Mouse (Mus musculus) embryonic stem cell, embryonic (primary cell): ENCODE results near the gene Rpl29.

Experiments
- CTCF ChIA-PET, 4 experiments: fragments of 300-600 bp in 2 of 4; fragments of 350-600 bp in 2 of 4; sonication (Branson Sonifier 250); formaldehyde crosslinking; loops; one replicate each; lab custom pipeline; 2022; ENCODE audit warnings: inconsistent platforms in 2 of 4; lab: Charles Lee
- POLR2A ChIA-PET, 4 experiments: fragments of 300-600 bp in 2 of 4; fragments of 350-600 bp in 2 of 4; sonication (Branson Sonifier 250); formaldehyde crosslinking; loops; one replicate each; lab custom pipeline; 2022; ENCODE audit warnings: antibody characterized with exemption in 4 of 4, inconsistent platforms in 1 of 4; lab: Charles Lee

Gene Rpl29

DNA sequence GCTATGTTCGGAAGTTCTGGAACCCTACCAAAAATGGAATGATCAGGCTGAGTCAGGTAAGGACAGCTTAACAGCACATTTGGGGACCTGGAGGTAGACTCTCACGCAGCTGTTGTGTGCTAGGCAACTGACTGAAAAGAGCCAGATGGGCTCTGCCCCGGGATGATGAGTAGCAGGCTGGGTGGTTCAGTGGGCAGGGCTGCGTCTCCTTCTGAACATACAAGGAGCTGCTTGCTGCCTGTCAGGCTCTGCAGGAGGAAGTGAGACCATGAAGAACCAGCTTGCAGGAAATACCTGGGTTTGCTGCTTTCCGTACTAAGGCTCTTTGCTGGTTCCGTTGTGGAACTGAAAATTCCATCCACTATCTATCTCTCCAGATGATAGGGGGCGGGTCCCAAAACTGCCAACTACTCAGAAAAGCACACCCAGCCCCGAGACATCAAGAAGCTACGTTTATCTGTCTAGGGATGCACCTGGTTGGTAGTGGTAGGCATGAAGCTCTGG, 18.1 kb upstream of the Rpl29 start:
- ChIA-PET CTCF (interaction anchor here in 2 of 4 experiments (0.6 to 2.8 kb wide), 2 partner anchors 11 to 1792 kb away, joined by 3 to 14 read pairs; no protein-coding TSS in a partner anchor), POLR2A (no interaction called here)

DNA sequence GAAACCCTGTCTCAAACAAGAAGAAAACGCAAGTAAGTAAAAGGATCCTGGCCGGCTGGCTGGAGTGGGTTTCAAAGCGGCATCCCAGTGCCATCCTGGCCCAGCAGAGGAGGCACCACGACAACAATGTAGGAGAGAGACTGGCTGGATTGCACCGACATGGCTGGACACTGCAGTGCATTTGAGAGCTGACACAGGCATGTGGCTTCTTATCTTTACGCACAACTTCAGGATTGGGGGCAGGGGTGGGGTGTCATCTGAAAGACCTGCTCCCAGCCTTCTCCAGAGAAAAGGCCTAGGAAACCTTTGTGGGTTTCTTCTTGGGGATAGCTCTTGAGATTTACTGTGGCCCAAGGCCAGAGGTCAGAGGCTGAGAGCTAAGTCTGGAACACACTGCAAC, 17.5 kb upstream of the Rpl29 start:
- ChIA-PET CTCF (interaction anchor here in 2 of 4 experiments (0.6 to 2.8 kb wide), 2 partner anchors 10 to 201 kb away, joined by 4 to 14 read pairs; no protein-coding TSS in a partner anchor), POLR2A (interaction anchor here in 2 of 4 experiments (0.5 to 0.7 kb wide), 2 partner anchors 44 to 847 kb away, joined by 3 read pairs; no protein-coding TSS in a partner anchor)

DNA sequence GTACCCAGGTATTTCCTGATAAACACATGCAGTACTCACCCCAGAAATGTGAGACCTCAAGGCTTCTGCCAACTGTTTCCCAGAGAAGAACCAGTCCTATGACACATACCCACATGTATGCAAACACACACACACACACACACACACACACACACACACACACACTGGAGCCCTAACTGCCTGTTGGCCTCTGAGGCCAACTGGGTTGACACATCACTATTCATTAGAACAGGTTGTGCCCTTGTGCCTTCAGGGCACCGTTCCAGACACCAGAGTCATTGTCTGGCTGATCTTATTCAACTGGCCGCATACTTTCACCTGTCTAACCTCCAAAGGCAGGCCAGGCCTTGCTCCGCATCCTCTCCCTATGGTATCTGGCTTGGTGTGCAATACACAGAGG, 17.0 kb upstream of the Rpl29 start:
- POLR2A ChIA-PET, result interaction anchor here in 2 of 4 experiments (0.5 to 0.7 kb wide), 2 partner anchors 45 to 847 kb away, joined by 3 read pairs; no protein-coding TSS in a partner anchor
- CTCF ChIA-PET, result interaction anchor here in 2 of 4 experiments (0.6 to 2.8 kb wide), 2 partner anchors 10 to 201 kb away, joined by 4 to 14 read pairs; no protein-coding TSS in a partner anchor

DNA sequence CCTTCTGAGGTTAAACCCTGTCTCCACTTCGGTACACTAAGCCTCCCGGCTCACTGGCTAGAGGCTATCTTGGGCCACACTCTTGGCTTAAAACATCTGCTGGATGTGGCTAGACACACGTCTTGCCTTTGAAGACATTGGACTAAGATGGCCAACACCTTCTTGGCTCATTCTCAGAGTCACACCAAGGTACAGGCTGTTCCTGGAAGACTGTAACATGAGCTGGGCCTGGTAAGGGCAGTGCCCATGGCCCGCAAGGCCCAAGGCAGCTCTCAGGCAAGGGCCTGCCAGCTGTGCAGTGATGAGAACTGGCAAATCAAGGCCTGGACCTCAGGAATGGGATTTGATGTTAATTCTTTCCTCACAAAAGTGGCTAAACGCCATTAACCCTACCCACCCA, 15.6 kb upstream of the Rpl29 start:
- ChIA-PET CTCF (interaction anchor here in 3 of 4 experiments (0.6 to 1.6 kb wide), 3 partner anchors 8 to 62 kb away, joined by 3 to 6 read pairs (median 3); no protein-coding TSS in a partner anchor), POLR2A (interaction anchor here in 1 of 4 experiments (1.2 to 1.3 kb wide), 2 partner anchors 14 to 19 kb away, joined by 4 to 5 read pairs; no protein-coding TSS in a partner anchor)

- ChIA-PET CTCF (interaction anchor here in 2 of 4 experiments (1.7 to 2.7 kb wide), 4 partner anchors 10 to 205 kb away, joined by 3 to 8 read pairs (median 7); no protein-coding TSS in a partner anchor), POLR2A (interaction anchor here in 3 of 4 experiments (1.0 to 3.9 kb wide), 3 partner anchors 10 to 48 kb away, joined by 3 to 18 read pairs (median 3); partner anchors contain the start of genes Dusp7 (in 1 of the 3) and Rpl29 (in 1 of the 3))
Observed at GRCm38 (mm10) chr9:106416826-106417225, 12.4 kb upstream of the Rpl29 start.

DNA sequence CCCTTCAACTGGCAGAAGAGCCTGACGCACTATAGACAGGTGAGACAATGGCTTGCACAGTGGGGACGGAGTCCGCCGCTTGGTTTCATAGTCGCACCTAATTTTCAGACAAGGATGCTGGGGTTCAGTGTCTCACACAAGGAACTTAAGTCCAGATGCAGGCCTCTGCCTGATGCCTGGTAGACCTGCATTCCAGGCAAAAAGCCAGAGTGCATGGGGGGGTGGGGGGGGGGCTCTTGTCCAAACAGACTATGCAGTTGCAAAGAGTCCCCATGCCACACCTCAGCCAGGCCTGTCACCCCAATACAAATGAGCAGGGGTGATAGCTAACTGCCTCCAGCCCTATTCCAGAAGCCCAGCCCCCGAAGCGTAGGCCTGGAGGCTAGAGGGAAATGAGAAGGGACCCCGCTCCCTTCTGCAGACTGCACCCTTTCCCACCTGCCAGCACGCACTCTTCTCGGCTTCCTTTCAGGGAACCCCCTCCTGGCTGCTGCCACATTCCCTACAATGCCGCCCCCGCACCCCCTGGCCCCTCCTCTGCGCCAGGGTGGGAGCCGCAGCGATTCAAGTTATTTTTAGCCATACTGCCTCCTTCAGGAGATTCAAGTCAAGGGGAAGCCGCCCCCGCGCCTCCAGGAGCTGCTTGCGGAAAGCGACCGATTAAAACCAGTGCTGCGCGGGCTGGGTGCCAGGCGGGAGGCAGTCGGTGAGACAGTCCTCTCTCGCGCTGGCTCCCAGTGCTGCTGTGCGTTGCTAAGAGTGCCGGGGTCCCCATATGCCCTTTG, 11.2 kb upstream of the Rpl29 start:
- POLR2A ChIA-PET, result interaction anchor here (0.6 to 3.9 kb wide), 11 partner anchors 10 to 251 kb away, joined by 3 to 18 read pairs (median 4); partner anchors contain the start of genes Rpl29 (in 2 of the 4), Acy1 (in 1 of the 4), Alas1 (in 1 of the 4) and Dusp7 (in 1 of the 4)
- CTCF ChIA-PET, result interaction anchor here (0.6 to 2.7 kb wide), 19 partner anchors 11 to 250 kb away, joined by 3 to 9 read pairs (median 4); partner anchors contain the start of genes Parp3 (in 2 of the 4), Abhd14a (in 1 of the 4), Rpl29 (in 1 of the 4) and Rrp9 (in 1 of the 4)

GRCm38 (mm10) chr9:106420608-106421007, 8.6 kb upstream of the Rpl29 start:
- CTCF ChIA-PET, result interaction anchor here (0.6 to 3.0 kb wide), 34 partner anchors 12 to 841 kb away, joined by 3 to 56 read pairs (median 6); partner anchors contain the start of genes Parp3 (in 3 of the 4), Rrp9 (in 2 of the 4), Pcbp4 (in 1 of the 4) and Twf2 (in 1 of the 4)

DNA sequence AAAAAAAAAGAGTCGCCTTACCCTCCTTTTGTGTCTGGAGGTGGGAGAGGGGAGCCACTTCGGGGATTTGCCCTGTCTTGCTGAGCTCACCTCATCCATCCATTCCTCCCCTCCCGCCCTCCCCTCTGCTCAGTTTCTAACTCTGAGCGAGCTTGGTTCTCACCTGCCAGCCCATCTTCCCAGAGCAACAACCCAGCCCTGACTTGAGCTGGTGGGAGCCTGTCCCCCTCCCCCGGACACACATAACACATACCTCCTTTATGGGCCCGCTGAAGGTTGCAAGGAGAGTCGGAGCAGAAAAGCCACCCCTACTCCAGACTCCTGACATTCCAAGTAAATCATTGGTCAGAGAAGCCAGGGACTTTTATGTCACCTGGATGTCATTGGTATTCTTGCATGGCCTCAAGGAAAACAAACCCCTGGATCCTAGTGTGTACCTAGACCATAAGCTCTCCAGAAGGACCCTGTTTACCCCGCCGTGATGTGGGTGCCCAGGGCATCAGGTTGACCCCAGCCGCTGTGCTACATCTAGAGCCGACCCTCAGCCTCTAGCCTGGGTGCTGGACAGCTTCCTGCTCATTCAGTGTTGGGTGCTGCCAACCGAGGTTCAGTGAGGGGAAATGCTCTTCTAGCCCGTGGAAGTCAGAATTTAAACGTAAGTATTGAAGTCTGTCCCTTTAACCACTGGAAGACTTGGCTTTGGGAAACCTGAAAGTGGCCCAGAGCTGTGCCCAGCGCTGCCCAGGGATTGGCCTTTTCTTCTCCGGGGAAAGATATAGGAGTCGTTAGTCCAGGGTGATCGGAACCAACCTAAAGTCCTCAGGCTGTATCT, 8.0 kb upstream of the Rpl29 start:
- CTCF ChIA-PET, result interaction anchor here (0.5 to 3.0 kb wide), 129 partner anchors 7 to 841 kb away, joined by 3 to 56 read pairs (median 5); partner anchors contain the start of genes Parp3 (in 4 of the 4), Poc1a (in 2 of the 4), Rrp9 (in 2 of the 4) and Abhd14a (in 1 of the 4)
- POLR2A ChIA-PET, result interaction anchor here (0.6 to 3.5 kb wide), 45 partner anchors 8 to 263 kb away, joined by 3 to 50 read pairs (median 3); partner anchors contain the start of genes Acy1 (in 3 of the 4), Rpl29 (in 3 of the 4), Parp3 (in 2 of the 4) and Alas1 (in 1 of the 4)

More at GRCm38 (mm10) chr9:106420608-106421007, 8.6 kb upstream of the Rpl29 start:
- POLR2A ChIA-PET, result interaction anchor here (0.7 to 3.5 kb wide), 16 partner anchors 8 to 248 kb away, joined by 3 to 50 read pairs (median 4); partner anchors contain the start of genes Acy1 (in 2 of the 4), Parp3 (in 2 of the 4), Rpl29 (in 2 of the 4) and Pcbp4 (in 1 of the 4)

DNA sequence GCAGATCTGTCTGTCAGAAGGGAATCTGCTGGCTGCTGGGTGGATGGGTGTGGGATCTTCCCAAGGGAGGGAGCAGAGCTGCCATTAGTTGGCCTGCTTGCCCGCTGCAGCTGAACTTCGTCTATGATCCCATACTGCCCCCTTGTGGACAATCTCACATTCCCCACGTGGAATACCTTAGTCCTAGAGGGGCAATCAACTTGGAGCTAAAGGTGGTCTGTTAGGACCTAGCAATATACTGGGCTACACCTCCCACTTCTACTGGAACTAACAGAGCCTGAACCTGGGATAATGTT, 7.4 kb upstream of the Rpl29 start:
- POLR2A ChIA-PET, result interaction anchor here (0.7 to 3.5 kb wide), 41 partner anchors 8 to 263 kb away, joined by 3 to 50 read pairs (median 3); partner anchors contain the start of genes Parp3 (in 3 of the 4), Acy1 (in 2 of the 4), Rpl29 (in 2 of the 4) and Alas1 (in 1 of the 4)
- CTCF ChIA-PET, result interaction anchor here (0.5 to 3.0 kb wide), 134 partner anchors 8 to 955 kb away, joined by 3 to 56 read pairs (median 5); partner anchors contain the start of genes Parp3 (in 4 of the 4), Acy1 (in 2 of the 4), Dusp7 (in 2 of the 4) and Poc1a (in 2 of the 4)

DNA sequence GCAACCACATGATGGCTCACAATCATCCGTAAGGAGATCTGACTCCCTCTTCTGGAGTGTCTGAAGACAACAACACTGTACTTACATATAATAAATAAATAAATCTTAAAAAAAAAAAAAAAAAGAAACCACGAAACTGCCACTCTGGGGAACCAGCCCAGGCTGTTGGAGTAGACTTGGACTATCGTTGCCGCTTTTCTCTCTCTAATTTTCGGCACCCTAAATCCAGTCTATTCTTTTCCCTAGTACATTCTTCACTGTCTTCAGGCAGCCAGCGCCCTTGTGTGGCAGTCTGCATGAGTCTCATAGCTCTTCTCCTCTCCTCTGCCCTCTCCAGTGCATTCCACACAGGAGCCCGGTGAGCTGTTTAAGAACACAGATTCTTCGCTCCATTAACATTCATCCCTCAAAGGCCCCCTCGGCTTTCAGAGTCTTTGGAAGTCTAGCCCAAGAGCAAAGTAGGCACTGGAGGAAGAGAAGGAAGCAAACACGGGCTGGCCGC, 484 bp upstream of the Rpl29 start:
- ChIA-PET CTCF (interaction anchor here (0.7 to 3.7 kb wide), 16 partner anchors 10 to 348 kb away, joined by 3 to 35 read pairs (median 3); partner anchors contain the start of genes Parp3 (in 4 of the 4), Rrp9 (in 2 of the 4), Abhd14a (in 1 of the 4) and Abhd14b (in 1 of the 4)), POLR2A (interaction anchor here (0.6 to 14.6 kb wide), 93 partner anchors 7 to 394 kb away, joined by 3 to 505 read pairs (median 5); partner anchors contain the start of genes Acy1 (in 3 of the 4), Parp3 (in 3 of the 4), Pcbp4 (in 3 of the 4) and Poc1a (in 3 of the 4))

GRCm38 (mm10) chr9:106430015-106430264, 686 bp downstream of the Rpl29 start:
- ChIA-PET POLR2A (interaction anchor here (0.6 to 14.6 kb wide), 86 partner anchors 8 to 644 kb away, joined by 3 to 505 read pairs (median 5); partner anchors contain the start of genes Parp3 (in 4 of the 4), Abhd14a (in 3 of the 4), Abhd14b (in 3 of the 4) and Acy1 (in 3 of the 4)), CTCF (interaction anchor here (0.6 to 3.7 kb wide), 9 partner anchors 8 to 317 kb away, joined by 3 to 35 read pairs (median 3); partner anchors contain the start of genes Parp3 (in 2 of the 4), Abhd14a (in 1 of the 4), Abhd14b (in 1 of the 4) and Acy1 (in 1 of the 4))

- ChIA-PET POLR2A (interaction anchor here (0.5 to 14.6 kb wide), 42 partner anchors 8 to 941 kb away, joined by 3 to 505 read pairs (median 5); partner anchors contain the start of genes Parp3 (in 4 of the 4), Pcbp4 (in 3 of the 4), Rrp9 (in 3 of the 4) and Abhd14a (in 2 of the 4)), CTCF (interaction anchor here in 2 of 4 experiments (1.4 to 2.5 kb wide), 4 partner anchors 12 to 43 kb away, joined by 4 to 13 read pairs (median 8); partner anchors contain the start of genes Parp3 (in 2 of the 2) and Rrp9 (in 1 of the 2))
Observed at GRCm38 (mm10) chr9:106433389-106433788, 4.1 kb downstream of the Rpl29 start.

- ChIA-PET CTCF (interaction anchor here in 2 of 4 experiments (0.6 to 1.5 kb wide), 3 partner anchors 14 to 207 kb away, joined by 3 to 4 read pairs (median 4); partner anchors contain the start of gene Parp3 (in 1 of the 2)), POLR2A (interaction anchor here in 3 of 4 experiments (0.6 to 14.6 kb wide), 14 partner anchors 11 to 265 kb away, joined by 3 to 505 read pairs (median 4); partner anchors contain the start of genes Abhd14a (in 2 of the 3), Abhd14b (in 2 of the 3), Parp3 (in 2 of the 3) and Pcbp4 (in 2 of the 3))
Observed at GRCm38 (mm10) chr9:106436566-106436965, 7.3 kb downstream of the Rpl29 start.

DNA sequence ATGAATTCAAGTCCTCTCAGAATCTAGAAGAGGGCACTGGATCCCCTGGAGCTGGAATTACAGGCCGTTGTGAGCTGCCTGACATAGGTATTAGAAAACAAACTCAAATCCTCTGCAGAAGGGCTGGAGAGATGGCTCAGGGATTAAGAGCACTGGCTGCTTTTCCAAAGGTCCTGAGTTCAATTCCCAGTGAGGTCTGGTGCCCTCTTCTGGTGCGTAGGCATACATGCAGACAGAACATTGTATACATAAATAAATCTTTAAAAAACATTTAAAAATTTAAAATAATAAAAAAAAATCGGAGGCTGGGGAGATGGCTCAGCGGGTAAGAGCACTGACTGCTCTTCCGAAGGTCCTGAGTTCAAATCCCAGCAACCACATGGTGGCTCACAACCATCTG, 13.4 kb downstream of the Rpl29 start:
- ChIA-PET POLR2A (interaction anchor here in 3 of 4 experiments (0.6 to 16.1 kb wide), 7 partner anchors 8 to 29 kb away, joined by 3 to 196 read pairs (median 4); partner anchors contain the start of gene Rpl29 (in 2 of the 3)), CTCF (interaction anchor here in 3 of 4 experiments (0.7 to 1.9 kb wide), 4 partner anchors 21 to 34 kb away, joined by 3 to 5 read pairs (median 4); partner anchors contain the start of gene Parp3 (in 1 of the 3))

GRCm38 (mm10) chr9:106444836-106445235, 15.6 kb downstream of the Rpl29 start:
- CTCF ChIA-PET, result interaction anchor here in 2 of 4 experiments (1.9 to 2.1 kb wide), 2 partner anchors 32 kb away, joined by 5 to 12 read pairs; partner anchors contain the start of genes Parp3 (in 2 of the 2) and Rrp9 (in 1 of the 2)
- POLR2A ChIA-PET, result interaction anchor here in 2 of 4 experiments (1.2 to 16.6 kb wide), 6 partner anchors 9 to 141 kb away, joined by 3 to 505 read pairs (median 8); partner anchors contain the start of genes Rpl29 (in 2 of the 2), Acy1 (in 1 of the 2), Parp3 (in 1 of the 2) and Rrp9 (in 1 of the 2)
